Mouse (Mus musculus): Measurements from ENCODE around the gene Acoxl.

The Acoxl gene

DNA sequence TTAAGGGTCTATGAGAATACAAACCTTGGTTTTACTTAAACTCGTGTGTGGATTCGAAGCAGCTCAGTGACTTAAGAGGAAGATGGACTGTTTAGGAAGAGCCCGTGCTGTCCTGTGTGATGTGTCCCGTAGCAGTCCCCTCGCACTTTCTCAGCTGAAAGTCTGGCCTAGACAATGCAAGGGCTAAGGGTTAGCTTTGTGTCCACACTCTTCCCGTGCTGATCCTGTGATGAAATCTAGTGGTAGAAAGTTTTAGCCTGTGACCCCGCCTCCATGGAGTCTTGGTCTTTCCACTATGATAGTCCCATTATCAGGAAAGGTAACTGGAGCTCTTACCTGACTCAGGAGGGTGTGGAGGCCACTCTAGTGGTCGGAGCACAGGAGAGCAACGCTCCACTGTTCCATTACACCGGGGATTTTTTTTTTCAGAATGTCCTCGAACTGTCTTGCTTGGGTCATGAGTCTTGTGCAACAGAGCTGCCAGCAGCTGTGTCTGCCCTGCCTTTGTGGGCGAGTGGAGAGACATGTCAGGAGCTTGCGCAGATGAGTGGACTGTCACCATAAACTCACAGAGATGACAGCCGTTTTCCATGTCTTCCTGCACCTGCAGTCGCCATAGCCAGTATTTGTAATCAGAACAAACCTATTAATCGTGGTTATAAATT, 298.2 kb downstream of the Acoxl start:
- in situ Hi-C loops (cut with MboI, MseI), result no loop called here

DNA sequence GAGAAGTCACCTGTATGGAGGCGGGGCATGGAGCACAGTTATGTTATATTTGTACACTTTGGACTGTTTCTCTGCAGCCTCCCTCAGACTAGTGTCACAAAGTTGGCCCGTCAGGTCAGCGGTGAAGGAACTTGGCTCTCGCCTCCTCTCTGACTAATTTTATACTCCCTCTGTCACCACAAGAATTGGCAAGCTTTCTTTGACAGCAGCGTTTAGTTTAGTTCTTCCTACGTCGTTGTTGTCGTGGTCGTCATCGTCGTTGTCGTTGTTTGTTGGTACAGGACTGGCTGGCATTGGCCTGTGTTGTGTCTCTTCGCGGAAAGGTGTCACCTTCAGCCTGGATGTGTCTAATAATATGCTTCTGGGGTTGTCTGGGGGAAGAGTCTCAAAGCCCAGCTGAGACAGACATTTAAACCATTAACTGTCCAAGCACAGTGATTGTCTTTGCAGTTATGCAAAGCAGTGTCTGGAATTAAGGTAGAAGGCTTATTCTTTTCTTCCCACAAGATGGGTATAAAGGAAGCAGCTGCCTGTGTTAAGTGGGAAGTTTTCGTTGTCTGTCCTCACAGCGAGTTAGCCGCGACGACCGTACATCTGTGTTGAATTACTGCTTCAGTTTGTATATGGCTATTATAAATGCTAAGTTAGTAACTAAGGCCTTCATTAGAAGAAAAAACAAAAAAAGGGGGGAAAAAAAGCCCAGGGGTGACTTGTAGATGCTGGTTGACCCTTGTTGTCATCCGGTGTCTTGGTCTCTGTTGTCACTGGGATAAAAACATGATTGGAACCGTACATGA, 299.0 kb downstream of the Acoxl start:
- in situ Hi-C loops (cut with MboI, MseI), result no loop called here

DNA sequence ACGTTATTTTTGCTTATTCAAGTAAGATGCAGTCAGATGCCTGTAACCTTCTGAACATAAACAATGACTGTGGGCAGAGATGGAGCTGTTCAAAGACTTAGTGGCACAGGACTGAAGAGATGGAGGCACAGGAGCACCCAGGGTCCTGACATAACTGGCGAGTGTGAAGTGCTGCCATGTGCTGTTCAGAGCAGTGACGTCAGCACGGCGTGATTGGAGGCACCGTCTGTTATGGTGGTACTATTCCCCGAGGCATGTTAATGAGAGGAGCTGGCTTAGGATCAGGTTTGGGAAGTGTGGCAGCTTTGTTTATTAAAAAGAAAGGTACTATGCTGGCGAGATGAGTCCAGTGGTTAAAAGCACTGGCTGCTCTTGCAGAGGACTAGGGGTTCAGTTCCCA, 300.2 kb downstream of the Acoxl start:
- in situ Hi-C loops (cut with MboI, MseI), result no loop called here

DNA sequence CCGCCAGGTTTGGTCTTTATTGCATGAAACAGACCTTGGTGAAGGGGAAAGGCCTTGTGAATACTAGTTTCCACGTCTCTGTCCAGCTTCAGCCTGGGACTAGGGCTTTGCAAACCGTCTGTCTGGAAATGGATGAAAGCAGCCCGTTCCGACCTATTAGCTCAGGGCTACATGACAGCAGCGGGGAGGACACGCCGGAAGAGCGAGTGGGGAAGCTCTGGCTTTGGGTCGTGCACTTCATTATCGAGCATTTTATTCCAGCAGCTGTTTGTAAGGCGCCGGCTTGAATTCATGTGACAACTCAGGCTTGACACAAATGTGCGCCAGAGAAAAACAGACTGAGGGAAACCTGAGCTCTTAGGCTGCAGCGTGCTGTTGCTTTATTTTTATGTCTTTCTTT, 301.1 kb downstream of the Acoxl start:
- in situ Hi-C loops (cut with MboI, MseI), result no loop called here

DNA sequence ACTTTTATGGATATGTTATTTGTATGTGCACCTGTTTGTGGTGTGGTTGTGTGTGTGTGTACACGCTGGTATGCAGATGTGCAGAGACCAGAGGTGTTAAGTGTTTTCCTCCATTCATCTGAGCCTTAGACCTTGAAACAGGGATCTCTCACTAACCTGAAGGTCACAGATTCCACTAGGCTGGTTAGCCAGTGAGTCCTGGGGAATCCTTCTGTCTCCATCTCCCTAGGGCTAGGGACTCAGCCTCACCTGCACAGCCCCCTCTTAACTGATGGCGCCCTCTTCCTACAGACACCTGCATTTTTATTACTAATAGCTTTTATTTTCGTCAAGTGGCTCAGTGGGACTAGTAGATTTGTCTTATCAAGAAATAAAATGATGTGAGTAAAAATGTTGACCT, 301.5 kb downstream of the Acoxl start:
- in situ Hi-C loops (cut with MboI, MseI), result no loop called here

DNA sequence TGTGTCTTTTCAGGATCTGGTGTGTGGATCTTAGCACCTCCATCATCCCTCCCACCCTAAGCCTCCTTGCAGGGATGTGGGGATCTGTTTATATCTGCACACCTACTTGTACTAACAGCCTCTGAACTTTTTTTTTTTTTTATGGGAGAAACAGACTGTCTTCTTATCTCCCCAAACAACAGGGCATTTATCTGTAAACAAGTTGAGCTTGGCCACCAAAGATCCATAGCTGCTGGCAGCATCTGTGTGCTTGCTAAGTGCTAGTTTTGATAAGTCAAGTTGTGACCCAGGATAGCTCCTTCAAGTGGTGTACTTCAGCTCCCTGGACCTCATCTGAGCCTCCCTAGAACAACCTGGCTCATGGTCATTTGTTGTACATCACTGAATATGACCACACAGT, 305.3 kb downstream of the Acoxl start:
- in situ Hi-C loops (cut with MboI, MseI), result no loop called here

DNA sequence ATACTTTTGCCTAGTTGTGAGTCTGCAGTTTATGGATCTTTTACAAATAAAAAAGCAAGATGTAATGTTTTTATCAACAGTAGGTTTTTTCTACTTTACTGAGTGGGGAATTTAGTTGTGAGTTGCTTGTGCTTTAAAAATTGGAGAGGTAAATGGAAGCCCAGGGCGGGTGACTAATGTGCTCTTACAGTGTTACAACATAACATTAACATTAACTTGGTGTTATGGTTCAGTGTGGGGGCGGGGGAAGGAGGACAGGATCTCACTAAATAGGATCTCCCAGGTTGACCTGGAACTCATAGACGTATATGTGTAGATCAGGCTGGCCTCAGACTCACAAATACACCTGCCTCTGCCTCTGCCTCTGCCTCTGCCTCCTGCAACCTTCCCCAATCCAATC, 306.8 kb downstream of the Acoxl start:
- in situ Hi-C loops (cut with MboI, MseI), result no loop called here

DNA sequence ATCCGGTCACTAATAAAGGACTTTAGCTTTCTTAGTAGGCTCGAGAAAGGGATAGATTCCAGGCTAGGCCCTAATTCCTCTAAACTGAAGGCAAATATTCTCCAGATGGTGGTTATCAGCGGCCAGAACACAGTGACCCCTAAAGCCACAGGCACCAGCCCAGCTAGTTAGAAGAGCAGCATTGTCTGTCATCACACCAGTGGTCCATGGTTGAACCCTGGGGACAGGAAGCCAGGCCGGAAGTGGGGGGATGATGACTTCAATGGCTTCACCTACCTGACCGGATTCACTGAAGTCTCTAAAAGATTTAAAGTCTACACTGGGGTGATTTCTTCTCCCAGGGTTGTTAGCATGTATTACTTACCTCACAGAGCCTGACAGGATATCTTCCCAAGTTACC, 310.9 kb downstream of the Acoxl start:
- in situ Hi-C loops (cut with MboI, MseI), result no loop called here

DNA sequence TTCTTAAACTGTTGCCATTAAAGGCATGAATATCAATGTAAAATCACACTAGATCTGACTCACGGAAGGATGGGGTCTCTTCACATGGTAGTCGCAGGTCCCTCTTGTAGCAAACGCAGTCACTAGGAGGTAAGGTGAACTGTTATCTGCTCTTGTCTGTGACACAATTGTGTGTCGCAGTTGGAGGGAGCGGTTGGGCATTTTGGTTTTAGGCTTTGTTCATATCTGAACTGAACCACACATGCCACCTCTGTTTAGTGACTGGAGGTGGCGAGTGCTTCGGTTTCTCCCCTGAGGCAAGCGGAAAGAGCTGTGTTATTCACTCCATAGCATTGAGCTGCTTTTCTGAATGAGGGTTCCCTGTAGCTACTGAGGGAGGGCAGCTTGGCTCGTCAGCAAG, 313.5 kb downstream of the Acoxl start:
- in situ Hi-C loops (cut with MboI, MseI), result no loop called here

DNA sequence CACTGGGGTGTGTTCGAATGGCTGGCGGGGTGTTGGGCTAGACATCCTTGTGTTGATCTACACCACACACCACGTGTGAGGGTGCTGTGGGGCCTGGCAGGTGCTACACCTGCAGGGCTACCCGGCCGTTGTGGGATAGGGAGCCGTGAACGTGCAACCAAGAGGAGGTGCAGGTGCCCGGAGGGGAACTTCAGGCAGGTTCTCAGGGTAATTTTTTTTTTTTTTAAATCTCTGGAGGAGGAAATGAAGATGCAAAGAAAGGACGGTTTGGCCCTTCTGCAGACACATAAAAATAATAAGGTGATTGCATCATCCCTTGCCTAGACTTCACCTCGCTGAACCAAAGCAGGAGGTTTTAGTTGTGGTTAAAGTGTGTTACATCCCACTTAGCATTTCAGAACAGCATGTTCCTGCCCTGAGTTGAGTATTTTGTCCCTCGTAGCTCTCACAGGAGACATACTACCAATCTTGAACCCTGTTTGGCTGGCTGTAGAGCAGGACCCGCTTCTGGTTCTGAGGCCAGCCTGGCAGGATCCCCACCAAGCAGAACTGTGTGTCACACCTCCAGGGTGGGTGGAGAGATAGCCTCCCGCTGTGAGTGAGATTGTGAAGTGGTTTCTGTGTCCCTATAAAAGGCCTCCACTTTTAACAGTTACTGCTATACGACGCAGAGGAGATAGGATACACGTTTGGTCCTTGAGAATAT, 314.3 kb downstream of the Acoxl start:
- in situ Hi-C loops (cut with MboI, MseI), result no loop called here

DNA sequence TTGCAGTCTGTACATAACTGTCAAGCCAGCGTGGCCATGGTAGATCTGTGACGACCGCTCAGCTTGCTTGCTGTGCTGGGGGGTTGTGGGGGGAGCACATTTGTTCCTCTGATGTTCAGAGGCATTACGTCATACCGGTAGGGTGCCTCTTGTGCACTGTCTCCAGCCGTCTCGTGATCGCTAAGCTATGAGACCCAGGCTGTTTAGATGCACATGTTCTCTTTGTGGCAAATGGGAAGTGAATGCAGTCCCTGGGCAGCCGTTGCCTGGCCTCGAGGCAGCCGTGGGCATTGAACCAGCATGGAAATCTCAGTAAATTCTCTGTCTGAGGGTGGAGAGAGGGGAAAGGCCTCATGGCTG, 314.9 kb downstream of the Acoxl start:
- in situ Hi-C loops (cut with MboI, MseI), result no loop called here

DNA sequence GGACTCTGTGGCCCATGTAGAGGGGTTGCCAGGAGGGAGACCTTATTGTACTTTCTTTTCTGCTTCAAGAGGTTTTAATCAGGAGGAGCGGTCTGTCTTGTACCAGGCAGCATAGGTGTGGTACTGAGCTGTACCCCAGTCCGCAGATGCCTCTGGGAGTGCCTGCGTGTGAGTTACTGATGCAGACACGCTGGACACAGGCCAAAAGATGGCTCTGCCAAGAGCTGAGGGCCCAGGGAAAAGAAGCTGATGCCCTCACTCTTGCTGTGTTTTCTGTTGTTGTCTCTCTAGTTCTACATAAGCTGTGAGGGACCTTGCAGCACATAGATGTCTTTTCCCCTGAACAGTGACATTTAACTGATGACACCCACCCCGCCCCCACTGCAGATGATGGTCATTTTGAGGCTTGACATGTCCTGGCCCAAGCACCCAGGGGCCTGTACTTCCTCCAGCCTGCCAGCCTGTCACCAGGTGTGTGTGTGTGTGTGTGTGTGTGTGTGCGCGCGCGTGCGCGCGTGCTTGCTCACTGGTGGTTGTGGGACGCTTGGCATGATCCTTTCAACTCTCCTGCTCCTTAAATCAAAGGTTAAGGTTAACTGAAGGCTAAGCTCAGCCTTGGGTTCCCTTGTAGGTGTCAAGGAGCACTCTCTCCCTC, 316.9 kb downstream of the Acoxl start:
- in situ Hi-C loops (cut with MboI, MseI), result no loop called here

DNA sequence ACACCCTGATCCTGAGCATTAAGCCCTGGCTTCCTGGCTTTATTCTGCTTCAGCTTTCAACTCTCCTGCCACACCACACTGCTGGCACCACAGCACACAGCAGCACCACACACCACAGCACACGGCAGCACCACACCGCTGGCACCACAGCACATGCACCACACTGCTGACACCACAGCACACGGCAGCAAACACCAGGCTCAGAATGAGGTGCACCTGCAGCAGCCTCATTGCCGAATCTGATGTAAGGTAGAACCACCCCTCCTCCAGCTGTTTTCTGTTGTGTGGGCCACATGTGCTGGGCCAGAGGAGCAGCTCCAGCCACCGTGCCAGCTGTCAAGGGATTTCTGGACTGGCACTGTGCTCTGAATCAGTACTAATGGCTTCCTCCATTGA, 317.4 kb downstream of the Acoxl start:
- in situ Hi-C loops (cut with MboI, MseI), result no loop called here

DNA sequence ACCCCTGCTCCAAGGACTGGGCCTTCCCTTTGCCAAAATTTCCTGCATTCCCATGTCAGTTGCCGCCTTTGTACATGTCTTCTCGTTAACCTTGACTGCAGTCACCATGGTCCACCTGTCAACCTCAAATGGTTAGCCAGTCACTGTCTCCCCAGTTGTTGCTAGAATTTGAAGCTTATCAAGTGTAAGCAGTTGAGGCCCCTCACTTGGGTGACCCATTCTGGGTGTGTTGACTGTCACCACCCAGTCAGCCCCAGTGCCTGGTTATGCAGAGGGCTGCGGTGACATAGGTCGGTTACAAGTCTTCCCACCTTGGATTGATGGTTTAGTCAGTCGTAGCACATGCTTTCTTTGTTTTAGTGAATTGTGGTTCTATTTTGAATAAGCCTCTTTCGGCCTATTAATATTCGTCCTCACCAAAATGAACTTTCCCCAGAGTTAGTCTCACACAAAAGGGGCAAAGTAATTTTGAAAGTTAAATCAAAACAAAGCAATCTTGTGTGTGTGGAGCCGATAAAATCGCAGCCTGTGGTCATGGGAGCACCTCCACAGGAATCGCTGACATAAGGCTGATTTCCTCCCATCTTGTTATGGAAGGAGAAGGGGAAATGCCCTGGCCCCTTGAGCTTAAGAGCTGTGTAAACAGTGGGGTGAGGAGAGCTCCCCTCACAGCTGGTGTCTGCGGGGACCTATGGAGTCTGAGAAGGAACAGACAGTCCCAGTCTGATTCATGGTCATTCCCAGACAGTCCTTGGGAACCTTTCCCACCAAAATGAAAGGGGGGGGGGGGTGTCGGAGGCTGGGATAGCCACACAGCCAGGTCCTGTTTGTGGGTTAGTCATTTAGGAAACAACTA, 318.1 kb downstream of the Acoxl start:
- in situ Hi-C loops (cut with MboI, MseI), result no loop called here

DNA sequence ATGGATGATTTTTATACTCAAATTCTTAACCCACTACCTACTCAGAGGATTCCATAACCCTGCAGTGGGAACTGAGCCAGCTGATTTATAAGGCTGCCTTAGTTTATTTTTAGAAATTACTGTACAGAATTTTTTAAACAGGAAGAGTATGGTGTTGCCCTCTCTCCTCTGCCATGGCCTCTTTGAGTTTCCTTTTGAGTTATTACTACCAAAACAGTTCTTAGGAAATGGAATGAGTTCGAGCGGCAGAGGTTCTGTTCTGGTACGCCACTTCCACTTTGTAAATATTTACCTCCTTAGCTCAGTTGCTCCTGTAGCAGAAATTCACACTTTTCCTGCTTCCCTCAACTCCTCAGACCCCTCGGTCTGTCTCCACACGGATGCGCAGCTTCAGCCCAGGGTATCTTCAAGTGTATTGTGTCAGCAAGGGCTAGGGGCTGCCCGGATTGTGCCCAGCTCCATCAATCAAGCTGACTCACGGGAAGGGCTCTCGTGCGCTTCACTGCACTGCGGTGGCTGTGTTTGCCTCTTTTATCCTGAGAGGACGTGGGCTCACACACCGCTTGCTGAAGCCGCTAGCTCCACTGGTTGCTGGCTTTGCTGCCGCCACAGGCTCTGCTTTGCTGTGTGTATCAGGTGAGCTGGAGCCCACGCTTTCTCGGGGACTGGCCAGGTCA, 320.2 kb downstream of the Acoxl start:
- in situ Hi-C loops (cut with MboI, MseI), result no loop called here

DNA sequence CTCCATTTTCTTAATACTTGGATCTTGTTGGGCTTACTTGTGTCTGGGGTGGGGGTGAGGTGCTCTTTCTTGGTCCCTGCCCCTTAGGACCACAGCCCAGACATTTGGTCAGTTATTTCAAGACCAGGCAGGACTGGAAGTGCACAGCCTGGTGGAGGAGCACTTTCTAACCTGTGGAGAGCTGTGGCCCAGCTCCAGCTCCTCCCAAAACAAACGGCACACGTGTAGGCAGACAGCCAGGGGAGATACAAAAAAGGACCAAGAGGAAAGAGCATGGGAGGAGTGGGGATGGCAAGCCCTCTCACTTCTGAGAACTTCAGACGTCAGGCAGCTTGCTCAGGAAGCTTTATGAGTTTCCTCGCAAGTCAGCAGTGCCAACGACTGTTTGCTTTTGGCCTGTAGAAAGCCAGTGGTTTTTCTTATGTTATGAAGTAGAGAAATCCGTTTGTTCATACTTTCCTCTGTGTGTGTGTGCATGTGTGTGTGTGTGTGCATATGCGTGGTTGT, 321.0 kb downstream of the Acoxl start:
- in situ Hi-C loops (cut with MboI, MseI), result no loop called here

DNA sequence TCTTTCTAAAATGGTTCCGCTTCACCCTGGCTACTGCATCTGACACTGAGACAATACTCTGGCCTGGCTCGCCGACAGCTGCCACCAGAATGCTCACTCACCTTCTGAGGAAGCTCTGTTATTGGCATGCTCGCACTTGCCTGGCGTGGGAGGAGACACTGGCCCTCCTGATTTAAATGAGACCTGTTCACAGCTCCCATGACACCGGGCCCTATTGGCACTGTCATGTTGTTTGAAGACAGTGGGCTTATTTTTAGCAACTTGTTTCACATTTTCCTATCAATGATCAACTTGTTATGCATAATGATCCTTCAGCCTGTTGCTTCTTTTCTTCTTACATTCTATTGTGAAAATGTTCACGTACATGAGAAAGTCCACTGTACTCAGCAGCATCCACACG, 324.5 kb downstream of the Acoxl start:
- in situ Hi-C loops (cut with MboI, MseI), result no loop called here

DNA sequence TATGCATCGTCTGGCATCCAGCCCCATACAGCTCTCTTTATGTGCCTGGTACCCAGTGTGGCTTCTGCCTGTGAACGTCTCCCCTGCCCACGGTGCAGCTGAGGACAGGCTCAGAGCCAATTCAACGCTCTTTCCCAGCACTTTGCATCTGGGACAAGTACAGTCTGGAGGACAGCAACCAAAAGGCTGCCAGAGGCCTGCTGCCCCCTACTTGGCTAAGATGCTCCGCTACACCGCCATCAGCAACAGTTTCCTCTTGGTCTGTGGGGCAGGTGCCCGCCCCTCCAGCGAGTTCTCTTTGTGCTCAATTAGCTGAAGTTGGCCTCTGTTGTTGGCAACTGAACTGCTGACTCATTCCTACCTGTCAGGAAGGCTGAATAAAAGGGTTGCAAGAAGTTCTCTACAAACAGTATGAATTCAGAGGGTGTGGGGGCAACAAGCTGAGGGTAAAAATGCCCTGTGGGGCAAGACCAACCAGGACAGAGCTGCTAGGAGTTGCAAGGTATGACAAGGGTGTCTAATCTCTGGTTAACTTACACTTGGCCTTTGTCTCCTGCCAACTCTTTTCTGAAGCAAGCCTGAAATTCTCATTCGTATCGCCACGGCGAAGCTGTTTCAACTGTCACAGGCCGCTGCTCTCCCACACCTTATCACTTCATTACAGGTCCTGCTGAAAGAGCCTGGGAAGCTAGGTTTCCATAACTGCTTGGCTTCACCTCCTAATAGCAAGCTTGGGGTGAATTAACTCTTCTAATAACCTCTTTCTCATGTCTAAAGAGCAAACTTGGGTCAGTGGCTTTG, 328.1 kb downstream of the Acoxl start:
- in situ Hi-C loops (cut with MboI, MseI), result no loop called here

DNA sequence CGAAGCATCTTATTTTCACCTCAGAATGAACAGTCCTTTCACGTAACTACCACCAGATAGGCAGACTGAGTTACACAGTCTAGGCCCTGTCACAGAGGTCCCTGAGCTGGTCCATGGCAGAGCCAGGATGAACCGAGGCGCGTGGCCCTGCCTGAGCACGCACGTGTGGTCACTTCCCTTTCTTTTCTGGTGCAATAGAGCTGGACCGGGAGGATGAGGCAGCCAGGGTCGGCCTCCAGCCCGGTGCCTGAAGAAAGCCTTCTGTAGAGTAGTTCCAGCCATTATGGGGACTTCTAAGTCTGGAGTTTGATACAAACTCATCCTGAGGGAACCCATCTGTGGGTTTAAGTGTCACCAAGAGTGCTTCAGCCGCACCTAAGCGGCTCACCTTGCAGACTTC, 329.3 kb downstream of the Acoxl start:
- in situ Hi-C loops (cut with MboI, MseI), result no loop called here

DNA sequence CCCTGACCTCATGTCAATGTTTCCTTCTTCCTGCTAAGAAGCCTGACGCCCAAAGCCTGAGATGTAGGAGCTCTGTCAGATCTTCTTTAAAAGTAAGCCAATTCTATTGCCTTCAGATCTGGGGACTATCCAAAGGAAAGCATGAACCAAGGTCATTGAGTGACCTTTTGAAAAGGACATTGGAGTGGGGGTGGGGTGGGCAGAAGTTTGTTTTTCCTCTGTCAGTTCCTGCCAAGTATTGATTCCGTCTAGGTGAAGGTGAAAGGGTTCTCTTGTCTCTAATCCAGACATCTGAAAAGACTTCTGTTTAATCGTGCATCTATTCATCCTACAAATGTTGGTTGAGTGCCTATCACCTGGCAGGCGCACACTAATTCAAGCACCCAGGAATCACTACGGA, 330.8 kb downstream of the Acoxl start:
- in situ Hi-C loops (cut with MboI, MseI), result no loop called here

All from T-helper 17 cell (primary cell).